Mouse (Mus musculus): ENCODE measurements at regions not wholly inside any gene's neighbourhood (a gene's known extent, or its start where the extent isn't known, plus 50 kb on each side); places are given as distances from the start of the nearest gene placed in this dataset.

- TF ChIP-seq POLR2A (IDR thresholded peaks at IDR 0.05; ENCODE audit: insufficient read depth, low read length) (no peak), EP300 (IDR thresholded peaks at IDR 0.05; ENCODE audit: insufficient read depth, low read depth, low read length) (no peak)
Measured at GRCm38 (mm10) chr2:45249658-45250057, 132.5 kb upstream of the Zeb2 start.
